Mouse (Mus musculus): ENCODE data around the gene Adprh. TPM values are rescaled to one million over a fixed set of nuclear protein-coding genes. Genes with fewer than 3 reads are reported as not detected.

Adprh gene
- polyA plus RNA-seq (2017; shearing (Covaris generic)): 100 to 1,000 TPM in 1 of 2 experiments, 10 to 100 TPM in 1; 94.3 to 102 TPM

DNA sequence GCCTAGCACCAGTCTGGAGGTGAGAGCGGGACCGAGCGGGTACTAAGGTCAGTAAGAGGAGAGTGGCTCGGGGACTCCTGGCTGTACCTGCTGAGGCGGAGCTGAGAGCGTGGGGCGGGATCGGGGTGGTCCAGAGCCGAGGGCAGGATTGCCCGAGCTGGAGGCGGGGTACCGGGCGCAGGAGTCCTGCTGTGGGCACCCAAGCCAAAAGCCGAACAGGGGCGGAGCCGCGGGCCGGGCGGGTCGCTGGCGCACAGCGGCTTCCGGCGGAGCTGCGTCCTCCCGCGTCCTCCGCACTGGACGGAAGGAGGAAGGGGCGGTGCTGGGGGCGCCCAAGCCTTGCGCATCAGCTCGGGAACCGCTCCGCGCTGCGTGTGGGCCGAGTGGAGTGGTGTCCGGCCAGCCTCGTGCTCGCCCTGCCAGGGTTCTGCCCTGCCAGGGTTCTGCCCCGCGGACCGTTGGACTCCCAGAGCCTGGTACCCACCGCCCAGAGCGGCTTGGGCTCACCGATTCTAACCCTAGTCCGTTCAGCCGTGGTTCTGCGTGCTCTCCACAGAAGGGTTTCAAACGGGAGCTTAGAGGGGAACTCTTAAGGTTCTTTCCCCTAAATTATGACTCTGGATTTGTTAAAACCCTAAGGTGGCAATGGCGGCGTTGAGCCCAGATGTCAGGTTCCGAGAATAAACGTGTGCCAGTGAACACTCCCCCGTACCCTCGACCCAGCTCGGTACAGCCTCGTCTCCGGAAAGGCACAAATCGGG lies at the start of gene Adprh:
Gene Adprh, minus strand, starts transcription at position 262 of the 761 bp plus-strand sequence.

DNA sequence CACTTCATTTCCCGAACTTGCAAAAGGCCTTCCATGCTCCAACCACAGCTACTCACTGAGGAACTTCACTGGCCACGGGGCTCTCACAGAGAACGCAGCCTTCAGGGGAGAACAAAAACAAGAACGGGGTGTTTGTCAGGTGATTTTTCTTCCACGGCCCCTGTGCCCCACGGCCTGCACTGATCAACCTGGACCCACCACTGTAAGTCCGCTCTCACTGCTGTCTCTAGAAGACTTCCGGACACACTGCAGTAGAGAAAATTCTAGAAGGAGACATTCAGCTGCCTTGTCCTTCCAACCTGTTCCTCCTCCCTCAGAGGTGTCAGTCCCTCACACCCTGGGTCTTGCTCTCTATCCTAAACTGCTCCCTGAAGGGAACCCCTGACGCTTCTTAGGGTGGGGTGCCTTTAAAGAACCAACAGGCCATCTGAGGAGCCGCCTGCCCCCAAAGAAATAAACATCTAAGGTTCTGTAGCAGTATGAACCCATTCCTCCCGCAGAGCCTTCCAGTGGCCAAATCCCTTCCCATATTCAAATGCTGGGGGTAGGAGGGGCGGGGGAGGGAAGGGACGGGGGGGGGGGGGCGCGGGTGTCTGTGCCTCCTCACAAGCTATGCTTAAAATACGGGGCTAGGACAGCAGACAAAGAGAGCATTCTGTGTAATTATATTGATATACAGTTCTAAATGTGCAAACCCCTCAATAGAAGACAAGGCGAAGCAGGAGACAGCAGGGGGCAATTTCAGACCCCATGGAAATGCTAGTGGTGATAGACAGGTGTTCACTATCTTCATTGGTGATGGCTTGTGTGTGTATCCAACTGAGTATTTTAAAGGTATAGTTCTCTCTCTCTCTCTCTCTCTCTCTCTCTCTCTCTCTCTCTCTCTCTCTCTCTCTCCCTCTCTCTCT lies 3.3 kb upstream of the Adprh start, which contains the start of gene Cd80:
Gene Cd80, plus strand, starts transcription at position 51 of the 908 bp plus-strand sequence.

DNA sequence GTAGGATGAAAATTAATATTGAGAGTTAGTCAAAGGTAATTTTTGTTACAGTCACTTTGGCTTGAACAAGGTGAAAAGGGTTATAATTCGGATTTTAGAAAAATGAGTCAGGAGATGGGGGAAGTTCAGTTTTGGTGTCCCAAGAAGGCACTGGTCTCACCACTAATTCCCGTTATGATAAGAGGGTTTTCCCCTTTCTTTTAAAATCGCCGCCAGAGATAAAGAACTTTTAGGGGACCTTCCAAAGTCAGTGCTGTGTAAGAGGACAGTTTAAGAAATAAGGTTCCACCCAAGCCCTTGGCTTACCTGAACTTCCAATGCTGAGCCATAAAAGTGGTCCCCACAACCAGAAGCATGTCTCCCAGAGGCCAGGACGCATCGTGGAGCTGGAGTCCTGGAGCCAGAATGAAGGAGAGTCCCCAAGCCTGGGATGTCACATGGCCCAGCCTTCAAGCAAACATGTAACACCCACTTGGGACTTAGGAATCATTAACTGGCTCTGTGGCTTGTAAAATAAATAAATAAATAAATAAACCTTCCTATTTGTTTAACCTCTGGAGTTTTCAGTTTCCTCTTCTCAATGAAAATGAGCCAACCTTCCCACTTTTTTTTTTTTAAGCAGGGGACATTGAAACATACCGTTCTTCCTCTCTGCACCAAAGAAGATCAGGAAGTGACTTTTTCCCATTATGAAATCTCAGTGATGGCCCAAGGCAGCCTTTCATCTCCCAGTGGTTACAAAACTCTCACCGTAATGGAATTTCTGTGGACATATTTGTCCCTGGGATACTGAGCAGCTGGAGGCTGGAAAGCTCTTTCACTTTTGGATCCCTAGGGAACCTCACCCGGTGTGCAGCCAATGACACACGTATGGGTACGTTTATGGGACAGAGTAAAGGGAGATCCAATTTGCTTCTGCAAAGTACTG lies 19.7 kb downstream of the Adprh start, which contains the start of gene Pla1a:
Gene Pla1a, minus strand, starts transcription at position 648 of the 928 bp plus-strand sequence.

Other genes with a start within 250 kb of the Adprh start
- gene Nr1i2, start 157.9 kb downstream of the Adprh start, polyA plus RNA-seq (2017; shearing (Covaris generic)): not detected
- gene Maats1, start 110.6 kb downstream of the Adprh start, polyA plus RNA-seq (2017; shearing (Covaris generic)): 1 to 10 TPM in 1 of 2 experiments, under 1 TPM in 1; 0.11 to 1.9 TPM
- 100 to 1,000 TPM; 142 to 157 TPM for gene Cox17, start 105.7 kb downstream of the Adprh start, polyA plus RNA-seq (2017; shearing (Covaris generic))
- gene Gm21987, start 105.7 kb downstream of the Adprh start, polyA plus RNA-seq (2017; shearing (Covaris generic)): 1 to 10 TPM in 1 of 2 experiments, not detected in 1; 3.2 TPM
- gene Popdc2, start 90.5 kb downstream of the Adprh start, polyA plus RNA-seq (2017; shearing (Covaris generic)): 1 to 10 TPM; 2.2 TPM
- gene Pla1a, start 19.6 kb downstream of the Adprh start, polyA plus RNA-seq (2017; shearing (Covaris generic)): under 1 TPM; 0.13 to 0.56 TPM
- gene Cd80, start 2.9 kb upstream of the Adprh start, polyA plus RNA-seq (2017; shearing (Covaris generic)): 1 to 10 TPM in 1 of 2 experiments, under 1 TPM in 1; 0.78 to 5.0 TPM
- gene Timmdc1, start 70.0 kb upstream of the Adprh start, polyA plus RNA-seq (2017; shearing (Covaris generic)): 1 to 10 TPM; 5.4 to 6.7 TPM
- 10 to 100 TPM; 47.9 to 64.8 TPM for gene Poglut1, start 97.6 kb upstream of the Adprh start, polyA plus RNA-seq (2017; shearing (Covaris generic))
- gene Tmem39a, start 106.0 kb upstream of the Adprh start, polyA plus RNA-seq (2017; shearing (Covaris generic)): 10 to 100 TPM; 42.0 to 45.0 TPM

All from inflammation-experienced regulatory T-cells (primary cell).